Mouse (Mus musculus) forebrain, embryonic 14.5 days (tissue): ENCODE data around the gene Pnma3. TPM values are rescaled to one million over a fixed set of nuclear protein-coding genes. Genes with fewer than 3 reads are reported as not detected.

Source experiments
- ATAC-seq: fragments of 200-750 bp; cut with Nextera tagmentation; 2 replicates; pipeline ENCODE4 v1.8.0; 2017; ENCODE audit warnings: mild to moderate bottlenecking, moderate library complexity
- DNase-seq: peaks from one replicate; pipeline ENCODE4 v3.0.0-alpha.2; 2015; ENCODE audit warnings: low spot score
- H3K27ac ChIP-seq: fragments of 300-500 bp; sonication (generic); 2 replicates; pipeline ENCODE4 v1.5.1; 2014; ENCODE audit warnings: low read depth, mild to moderate bottlenecking, control low read depth, low read length, moderate library complexity
- H3K27me3 ChIP-seq: fragments of 300-500 bp; sonication (generic); replicated peaks from 2 replicates; pipeline ENCODE4 v1.6.1; 2014; ENCODE audit warnings: low read length, control low read depth, mixed read lengths; ENCODE audit not compliant: control insufficient read depth, insufficient read depth
- H3K36me3 ChIP-seq: fragments of 300-500 bp; sonication (generic); 2 replicates; pipeline ENCODE4 v1.6.1; 2014; ENCODE audit warnings: low read length, control low read depth; ENCODE audit not compliant: control insufficient read depth, insufficient read depth
- H3K4me1 ChIP-seq: fragments of 300-500 bp; sonication (generic); 2 replicates; pipeline ENCODE4 v1.6.1; 2014; ENCODE audit warnings: antibody characterized with exemption, low read length, control low read depth; ENCODE audit not compliant: control insufficient read depth, insufficient read depth
- H3K4me2 ChIP-seq: fragments of 300-500 bp; sonication (generic); 2 replicates; pipeline ENCODE4 v1.6.1; 2014; ENCODE audit warnings: mild to moderate bottlenecking, control low read depth, low read length
- H3K4me3 ChIP-seq: fragments of 300-500 bp; sonication (generic); 2 replicates; pipeline ENCODE4 v1.5.1; 2014; ENCODE audit warnings: low read depth, low read length, control low read depth
- H3K9ac ChIP-seq: fragments of 300-500 bp; sonication (generic); 2 replicates; pipeline ENCODE4 v1.6.1; 2014; ENCODE audit warnings: mild to moderate bottlenecking, low read length, control low read depth, moderate library complexity
- H3K9me3 ChIP-seq: fragments of 300-500 bp; sonication (generic); replicated peaks from 2 replicates; pipeline ENCODE4 v1.6.1; 2016; ENCODE audit warnings: low read length, control low read depth, mixed read lengths; ENCODE audit not compliant: control insufficient read depth
- WGBS: fragments of 180-500 bp; shearing (Covaris S2); extraction: QIAGEN DNeasy Blood & Tissue Kit; methylation state at CpG from one replicate; pipeline ENCODE4 v1.1.7; 2014; 5-methylcytosine and 5-hydroxymethylcytosine counted together
- polyA plus RNA-seq: library from polyadenylated mRNA; unstranded; fragments of >200 nt; fragmentation: Nextera tagmentation; extraction: Ambion mirVana; gene quantifications from 2 replicates; pipeline ENCODE4 v1.2.1, GENCODE M21; 2014

Pnma3 gene
- 1.3 and 1.7 TPM in 2 replicates for polyA plus RNA-seq

DNA sequence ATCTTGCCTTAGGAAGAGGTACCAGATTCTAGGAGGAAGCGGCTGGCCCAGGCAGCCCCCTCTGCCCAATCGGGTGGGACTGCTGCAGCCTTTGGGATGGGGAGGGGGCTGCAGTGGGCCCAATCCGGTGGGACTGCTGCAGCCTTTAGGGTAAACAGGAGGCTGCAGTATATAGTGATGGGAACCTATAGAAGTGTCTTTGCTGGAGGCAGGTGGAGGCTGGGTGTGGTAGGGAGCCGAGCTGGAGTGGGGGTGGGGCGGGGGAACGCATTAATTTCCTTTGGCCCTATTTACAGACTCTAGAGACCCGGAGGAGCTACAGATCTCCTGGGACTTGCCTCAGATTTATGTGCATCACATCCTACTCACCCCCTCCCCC, at the start of gene Pnma3:
Gene Pnma3, plus strand, starts transcription at position 373 of the 379 bp plus-strand sequence.
- 41% methylated on average over 7 of the region's 7 CpGs for WGBS
- ATAC-seq (no peak; the same call in none of the 2 replicates), DNase-seq (no peak)
- Histone ChIP-seq H3K4me1 (no peaks in the 10 kb centered on the region), H3K27me3 (no peaks in the 10 kb centered on the region), H3K4me2 (peak within 1 kb of the TSS; percentile 52), H3K4me3 (peak within 1 kb of the TSS; percentile 30), H3K27ac (no peak within 1 kb of the TSS), H3K36me3 (no peaks in the 10 kb centered on the region), H3K9me3 (no peaks in the 10 kb centered on the region), H3K9ac (peak within 1 kb of the TSS; percentile 56)

DNA sequence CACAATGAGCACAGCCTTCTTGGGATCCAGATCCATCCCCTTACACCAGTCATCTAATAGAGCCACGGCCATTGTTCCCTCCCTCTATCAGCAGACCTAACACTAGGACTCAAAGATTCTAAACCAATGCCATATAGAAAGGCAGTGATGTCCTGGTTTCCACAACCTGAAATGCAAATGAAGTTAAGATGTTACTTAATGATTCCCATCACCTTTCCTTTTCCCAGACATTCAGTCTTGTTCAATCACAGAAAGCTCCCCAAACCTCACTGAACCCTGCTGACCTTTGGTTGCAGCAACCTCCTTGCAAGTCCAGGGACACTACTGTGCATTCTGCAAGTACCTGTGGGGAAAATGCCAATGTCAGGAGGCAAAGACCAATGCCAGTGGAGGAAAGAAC, 27.6 kb upstream of the Pnma3 start, which contains the start of gene Pnma5:
Gene Pnma5, minus strand, starts transcription at position 101 of the 400 bp plus-strand sequence.
- DNase-seq (no peak), ATAC-seq (no peak)
- H3K4me1 ChIP-seq, result no peaks in the 10 kb centered on the region
- H3K27me3 ChIP-seq, result no peaks in the 10 kb centered on the region
- no peaks in the 10 kb centered on the region for H3K36me3 ChIP-seq
- H3K4me3 ChIP-seq, result no peak within 1 kb of the TSS
- H3K9me3 ChIP-seq, result no peaks in the 10 kb centered on the region
- 81% methylated on average over 1 of the region's 1 CpGs for WGBS
- no peak within 1 kb of the TSS for H3K4me2 ChIP-seq
- no peak within 1 kb of the TSS for H3K9ac ChIP-seq
- H3K27ac ChIP-seq, result no peak within 1 kb of the TSS

DNA sequence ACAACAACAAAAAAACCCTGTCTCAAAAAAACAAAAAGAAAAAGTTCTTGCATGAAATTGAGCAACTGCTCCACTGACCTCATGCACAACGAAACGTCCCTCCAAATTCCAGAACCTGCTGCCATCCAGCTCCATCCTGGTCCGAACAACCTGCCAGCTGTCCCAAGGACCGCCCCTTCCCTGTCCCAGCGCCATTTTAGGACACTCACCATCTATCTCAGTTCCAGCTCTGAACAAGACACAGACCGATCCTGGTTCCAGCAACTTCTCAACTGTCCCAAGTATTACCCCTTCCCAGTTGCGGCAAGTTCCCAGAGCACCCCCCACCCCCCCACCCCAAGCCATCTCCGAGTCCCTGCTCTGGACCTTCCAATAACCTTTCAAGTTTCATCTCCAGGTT, 25.8 kb upstream of the Pnma3 start:
- ATAC-seq (no peak), DNase-seq (no peak)
- 76% methylated on average over 8 of the region's 8 CpGs for WGBS
- Histone ChIP-seq H3K4me3 (no peak overlapping the region), H3K27ac (no peak overlapping the region), H3K4me2 (no peak overlapping the region), H3K9ac (no peak overlapping the region), H3K4me1 (no peaks in the 10 kb centered on the region), H3K36me3 (no peaks in the 10 kb centered on the region), H3K9me3 (no peaks in the 10 kb centered on the region), H3K27me3 (no peaks in the 10 kb centered on the region)

DNA sequence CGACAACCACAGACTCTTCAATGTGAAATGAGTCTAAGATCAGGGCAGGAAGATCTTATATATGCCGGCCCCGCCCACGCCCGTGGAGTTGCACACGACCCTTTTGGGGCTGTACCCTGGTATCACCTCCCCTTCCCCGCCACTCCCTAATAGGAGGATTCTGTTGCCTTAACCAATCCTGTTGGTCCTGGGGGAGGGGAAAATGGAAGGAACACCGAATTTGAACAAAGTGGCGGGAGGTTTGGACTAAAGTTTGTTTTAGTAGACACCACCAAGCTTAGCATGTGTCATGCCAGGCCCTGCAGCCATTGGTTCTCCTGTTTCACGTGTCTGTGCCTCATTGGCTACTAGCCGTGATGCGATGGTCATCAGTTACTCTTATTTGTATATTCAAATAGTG, 24.9 kb upstream of the Pnma3 start:
- H3K4me2 ChIP-seq, result no peak overlapping the region
- ATAC-seq, result no peak
- no peak for DNase-seq
- no peaks in the 10 kb centered on the region for H3K4me1 ChIP-seq
- WGBS, result 83% methylated on average over 12 of the region's 12 CpGs
- H3K9ac ChIP-seq, result no peak overlapping the region
- H3K27me3 ChIP-seq, result no peaks in the 10 kb centered on the region
- H3K4me3 ChIP-seq, result no peak overlapping the region
- no peak overlapping the region for H3K27ac ChIP-seq
- no peaks in the 10 kb centered on the region for H3K9me3 ChIP-seq
- no peaks in the 10 kb centered on the region for H3K36me3 ChIP-seq

DNA sequence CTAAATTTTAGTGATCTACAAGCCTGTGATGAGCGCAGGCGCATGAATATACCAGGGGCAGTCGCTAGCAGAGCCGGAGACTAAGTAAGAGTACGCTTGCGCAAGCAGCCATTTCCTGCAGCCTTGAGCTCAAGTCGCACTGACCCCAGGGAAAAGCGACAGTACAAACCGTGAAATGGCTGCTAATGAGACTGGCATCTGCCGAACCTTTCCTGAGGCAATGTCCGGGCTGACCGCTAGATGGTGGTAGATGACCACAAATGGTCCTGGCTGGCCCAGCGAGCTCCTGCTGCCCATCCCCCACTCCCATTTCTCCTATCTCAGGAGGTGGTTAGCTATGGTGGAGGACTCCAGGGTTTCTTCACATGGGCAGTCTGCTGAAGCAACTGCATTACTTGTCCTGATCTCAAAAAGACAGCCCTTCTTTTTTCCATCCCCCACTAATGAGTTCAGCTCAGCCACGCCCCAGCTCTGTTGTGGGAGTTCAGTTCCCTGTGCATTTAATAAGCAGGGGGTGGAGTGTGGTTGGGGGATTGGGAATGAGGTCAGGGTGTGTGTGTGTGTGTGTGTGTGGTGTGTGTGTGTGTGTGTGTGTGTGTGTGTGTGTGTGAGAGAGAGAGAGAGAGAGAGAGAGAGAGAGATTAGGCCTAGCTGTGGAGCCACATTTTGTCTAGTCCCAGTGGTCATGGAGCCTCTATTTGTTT, 10.6 kb upstream of the Pnma3 start:
- ATAC-seq (peak; percentile 98), DNase-seq (peak; percentile 95)
- Histone ChIP-seq H3K4me1 (no peaks in the 10 kb centered on the region), H3K36me3 (no peaks in the 10 kb centered on the region), H3K27ac (no peak overlapping the region), H3K4me2 (no peak overlapping the region), H3K9ac (no peak overlapping the region), H3K9me3 (no peaks in the 10 kb centered on the region), H3K4me3 (no peak overlapping the region), H3K27me3 (no peaks in the 10 kb centered on the region)
- WGBS, result 15% methylated on average over 14 of the region's 14 CpGs

DNA sequence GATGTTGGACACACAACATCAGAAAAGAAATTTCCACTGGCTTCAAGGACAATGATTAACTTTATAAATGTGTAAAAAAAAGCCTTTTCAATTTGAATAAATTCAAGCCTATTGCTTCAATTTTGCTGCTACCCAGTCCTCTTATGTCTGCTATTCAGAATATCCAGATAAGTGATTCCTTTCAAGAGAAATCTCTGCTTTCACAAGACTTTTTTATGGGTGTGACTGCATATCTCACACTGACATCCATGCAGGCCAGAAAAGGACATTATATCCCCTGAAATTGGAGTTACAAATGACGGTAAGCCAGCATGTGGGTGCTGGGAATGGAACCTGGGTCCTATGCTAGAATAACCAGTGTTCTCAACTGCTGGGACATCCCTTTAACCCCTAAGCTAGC, 3.1 kb upstream of the Pnma3 start:
- no peaks in the 10 kb centered on the region for H3K4me1 ChIP-seq
- no peak overlapping the region for H3K4me3 ChIP-seq
- H3K4me2 ChIP-seq, result no peak overlapping the region
- no peak for ATAC-seq
- DNase-seq, result no peak
- no peaks in the 10 kb centered on the region for H3K9me3 ChIP-seq
- H3K27me3 ChIP-seq, result no peaks in the 10 kb centered on the region
- 74% methylated on average over 1 of the region's 1 CpGs for WGBS
- H3K27ac ChIP-seq, result no peak overlapping the region
- no peaks in the 10 kb centered on the region for H3K36me3 ChIP-seq
- H3K9ac ChIP-seq, result no peak overlapping the region

DNA sequence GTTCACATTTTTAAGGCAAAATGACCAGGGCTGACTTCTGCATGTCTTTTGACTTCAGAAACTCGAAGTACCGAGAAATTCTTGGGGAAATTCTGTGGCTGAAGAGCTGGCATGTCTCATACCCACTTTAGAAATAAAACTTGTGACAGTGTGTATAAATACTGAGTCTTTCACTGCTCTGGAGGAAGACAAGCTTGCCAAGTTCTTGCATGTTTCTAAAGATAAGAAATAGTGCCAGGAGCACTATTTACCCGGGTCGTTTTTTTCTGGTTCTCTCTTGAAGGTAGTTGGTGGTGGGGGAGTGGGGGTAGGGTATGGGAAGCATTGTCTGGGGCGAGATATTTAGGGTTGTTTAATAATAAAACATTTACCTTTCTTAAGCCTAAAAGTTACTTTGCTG, 2.3 kb upstream of the Pnma3 start:
- DNase-seq (no peak), ATAC-seq (no peak)
- Histone ChIP-seq H3K36me3 (no peaks in the 10 kb centered on the region), H3K9ac (no peak overlapping the region), H3K4me1 (no peaks in the 10 kb centered on the region), H3K4me3 (no peak overlapping the region), H3K9me3 (no peaks in the 10 kb centered on the region), H3K27me3 (no peaks in the 10 kb centered on the region), H3K4me2 (no peak overlapping the region), H3K27ac (no peak overlapping the region)
- 64% methylated on average over 5 of the region's 5 CpGs for WGBS

DNA sequence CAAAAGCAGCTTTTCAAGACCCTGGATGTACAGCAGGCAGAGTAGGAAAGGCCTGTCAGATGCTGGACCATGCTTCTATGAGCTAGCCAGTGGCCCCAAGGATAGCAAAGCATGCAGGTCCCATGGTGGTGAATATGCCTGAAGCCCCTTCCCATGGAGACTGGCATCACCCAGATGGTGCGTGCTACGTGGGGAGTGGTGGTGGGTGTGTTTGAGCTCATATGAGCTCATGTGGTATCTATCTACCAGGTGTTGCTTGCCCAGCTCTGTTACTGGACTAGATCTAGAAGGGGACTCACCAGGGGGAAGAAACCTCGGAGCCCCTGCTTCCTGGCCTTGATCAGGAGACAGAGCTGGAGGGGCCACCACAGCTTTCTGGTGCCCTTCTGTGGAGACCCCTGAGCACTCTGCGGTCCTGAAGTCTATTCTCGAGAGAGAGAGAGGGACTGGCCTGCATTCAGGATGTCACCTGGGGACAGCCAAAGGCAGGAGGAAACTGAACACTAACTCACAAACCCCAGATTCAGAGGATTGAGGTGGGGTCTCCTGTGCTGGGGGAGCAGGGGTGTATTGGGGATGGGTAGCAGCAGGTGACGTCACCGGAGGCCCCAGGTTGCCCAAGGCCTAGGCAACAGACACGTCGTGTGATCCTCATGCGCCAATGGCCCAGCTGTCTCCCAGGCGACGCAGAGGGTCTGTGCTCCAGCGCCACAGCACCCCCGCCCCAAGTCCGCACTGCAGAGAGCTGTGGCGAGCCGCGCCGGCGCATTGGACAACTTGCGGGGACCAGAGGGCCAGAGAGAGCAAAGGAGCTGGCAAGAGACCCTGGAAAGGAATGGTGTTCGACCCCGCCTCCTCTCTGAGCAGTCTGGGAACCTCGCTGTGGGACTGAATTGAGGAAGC, 824 bp upstream of the Pnma3 start:
- no peak overlapping the region for H3K27ac ChIP-seq

More for the DNA sequence above, 824 bp upstream of the Pnma3 start:
- peak; percentile 94 for ATAC-seq
- H3K4me1 ChIP-seq, result no peaks in the 10 kb centered on the region
- peak overlapping the region; percentile 56 for H3K9ac ChIP-seq
- H3K27me3 ChIP-seq, result no peaks in the 10 kb centered on the region
- H3K4me2 ChIP-seq, result peak overlapping the region; percentile 52
- no peaks in the 10 kb centered on the region for H3K9me3 ChIP-seq
- peak overlapping the region; percentile 30 for H3K4me3 ChIP-seq
- 32% methylated on average over 24 of the region's 24 CpGs for WGBS
- no peaks in the 10 kb centered on the region for H3K36me3 ChIP-seq
- peak; percentile 53 for DNase-seq
